Mouse (Mus musculus) left cerebral cortex, adult 18-20 months (tissue): ENCODE measurements around the gene Gucy2g. TPM values are rescaled to one million over a fixed set of nuclear protein-coding genes. Genes with fewer than 3 reads are reported as not detected.
"Not testable (repeated sequence)": the region's sequence is repeated elsewhere in the genome, so short reads cannot be mapped to it uniquely, and the experiment has no call there.

Experiments used
- DNase-seq, 2 experiments: peaks; one replicate each; pipeline ENCODE4 v3.0.0; 2021 to 2022; ENCODE audit warnings: low spot score in 2 of 2, mixed read lengths in 1 of 2
- microRNA-seq, 2 experiments: library from miRNA; unstranded; fragments of <30 nt; microRNA quantifications; one replicate each; pipeline ENCODE4 v1.2.0; 2021
- total RNA-seq, 2 experiments: library from RNA; stranded (reverse); gene quantifications; 2 replicates each; pipeline ENCODE4 v1.2.3; 2021

The Gucy2g gene
- total RNA-seq, 2 experiments from 2014 or later, result 2.8 to 3.7 TPM

- DNase-seq, result no peak
Measured at GRCm38 (mm10) chr19:55165954-55166353, 75.1 kb downstream of the Gucy2g start.

DNA sequence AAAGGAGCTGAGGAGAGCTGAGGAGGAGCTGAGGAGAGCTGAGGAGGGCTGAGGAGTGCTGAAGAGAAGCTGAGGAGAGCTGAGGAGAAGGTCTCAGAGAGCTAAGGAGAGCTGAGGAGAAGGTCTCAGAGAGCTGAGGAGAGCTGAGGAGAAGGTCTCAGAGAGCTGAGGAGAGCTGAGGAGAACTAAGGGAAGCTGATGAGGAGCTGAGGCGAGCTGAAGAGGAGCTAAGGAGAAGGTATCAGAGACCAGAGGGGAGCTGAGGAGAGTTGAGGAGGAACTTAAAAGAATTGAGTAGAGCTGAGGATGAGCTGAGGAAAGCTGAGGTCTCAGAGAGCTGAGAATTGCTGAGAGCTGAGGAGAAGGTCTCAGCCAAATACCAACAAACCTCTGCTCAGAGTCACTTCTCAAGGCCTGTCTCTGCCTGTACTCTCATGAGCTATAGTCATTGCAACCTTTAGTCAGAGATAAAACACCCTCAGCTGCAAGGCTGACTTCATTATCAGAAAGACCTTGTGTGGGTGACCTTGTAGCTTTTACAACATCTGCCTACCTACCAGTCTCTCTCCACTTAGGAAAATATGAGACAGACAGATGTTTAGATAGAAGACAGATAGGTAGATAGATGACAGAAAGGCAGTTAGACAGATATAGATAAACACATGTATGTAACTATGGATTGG, 75.7 kb downstream of the Gucy2g start:
- DNase-seq, result no peak

GRCm38 (mm10) chr19:55164162-55164561, 76.9 kb downstream of the Gucy2g start:
- no peak for DNase-seq

- no peak for DNase-seq
Measured at GRCm38 (mm10) chr19:55162271-55162670, 78.8 kb downstream of the Gucy2g start.

- no peak for DNase-seq
Measured at GRCm38 (mm10) chr19:55159826-55160225, 81.2 kb downstream of the Gucy2g start.

- no peak for DNase-seq
Measured at GRCm38 (mm10) chr19:55158606-55159005, 82.4 kb downstream of the Gucy2g start.

GRCm38 (mm10) chr19:55157029-55157428, 84.0 kb downstream of the Gucy2g start:
- DNase-seq, result no peak

DNA sequence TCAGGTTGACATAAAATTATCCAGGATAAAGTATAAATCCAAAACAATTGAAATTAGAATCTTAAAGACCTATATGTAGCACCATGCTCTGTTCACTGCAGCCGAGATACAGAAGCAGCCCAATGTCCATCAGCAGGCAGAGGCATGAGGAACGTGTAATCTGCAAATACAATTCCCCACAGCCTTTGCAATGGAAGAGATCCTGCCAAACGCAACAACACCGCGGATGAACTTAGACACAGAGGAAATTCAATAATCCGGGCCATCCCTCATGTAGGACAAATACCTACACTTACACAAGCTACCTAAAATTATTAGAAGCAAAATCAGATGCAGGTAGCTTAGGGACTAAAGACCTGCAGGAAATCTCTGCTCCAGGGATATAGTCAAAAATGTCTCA, 88.1 kb downstream of the Gucy2g start:
- no peak for DNase-seq

- not testable (repeated sequence) for DNase-seq
Measured at GRCm38 (mm10) chr19:55152274-55152673, 88.8 kb downstream of the Gucy2g start.

DNA sequence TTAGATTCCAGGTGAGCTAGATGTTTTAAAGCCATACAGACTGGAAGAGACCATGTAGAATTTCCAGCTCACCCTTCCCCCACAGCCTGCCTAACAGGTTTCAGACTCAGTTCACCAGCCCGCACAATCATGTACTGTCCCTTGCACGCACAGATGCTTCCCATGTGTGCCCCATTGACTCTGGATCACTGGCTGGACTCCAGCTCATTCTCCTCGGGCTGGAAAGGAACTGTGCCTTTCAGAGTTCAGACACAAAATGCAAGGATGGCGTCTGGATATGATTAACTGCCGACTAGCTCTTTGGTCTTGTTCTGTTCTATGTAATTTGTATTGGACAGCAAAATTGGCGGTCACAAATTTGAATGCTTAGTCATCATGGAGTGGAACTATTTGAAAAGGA, 91.4 kb downstream of the Gucy2g start:
- no peak for DNase-seq

GRCm38 (mm10) chr19:55148109-55148508, 92.9 kb downstream of the Gucy2g start:
- DNase-seq, result no peak

Small RNA genes lying within 50 kb of the gene (microRNA-seq; reads per million reads assigned to microRNA genes)
- 2.0 to 2.1 reads per million in 2 experiments for gene Mir6715

Other genes starting within 250 kb of the Gucy2g start
- 10 to 100 TPM; 39.3 to 41.4 TPM for gene Gpam, start 114.0 kb downstream of the Gucy2g start, total RNA-seq
- gene Tectb, start 60.5 kb downstream of the Gucy2g start, total RNA-seq, result not detected
- 10 to 100 TPM; 56.8 to 67.2 TPM for gene Acsl5, start 10.7 kb upstream of the Gucy2g start, total RNA-seq
- gene Zdhhc6, start 74.8 kb upstream of the Gucy2g start, total RNA-seq, result 10 to 100 TPM; 27.4 to 27.8 TPM
- 10 to 100 TPM; 63.5 to 68.1 TPM for gene Vti1a, start 75.1 kb upstream of the Gucy2g start, total RNA-seq